Mouse (Mus musculus): ENCODE results near the gene Lzts2.

The Lzts2 gene

DNA sequence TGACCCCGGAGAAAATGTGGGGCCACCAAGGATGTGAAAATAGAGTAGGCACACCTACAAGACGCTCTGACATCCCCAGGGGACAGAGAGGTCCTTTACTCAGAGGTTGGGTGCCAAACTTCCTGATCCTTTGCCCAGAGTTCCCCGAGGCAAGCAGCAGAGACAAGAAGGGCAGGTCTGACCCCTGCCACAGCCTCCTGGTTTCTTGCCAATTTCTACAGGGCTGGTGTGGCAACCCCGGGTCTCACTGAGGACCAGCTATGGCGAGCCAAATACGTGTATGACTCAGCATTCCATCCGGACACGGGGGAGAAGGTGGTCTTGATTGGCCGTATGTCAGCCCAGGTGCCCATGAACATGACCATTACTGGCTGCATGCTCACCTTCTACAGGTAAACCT is 35.3 kb downstream of the Lzts2 start:
- no peak for DNase-seq (ENCODE audit: low spot score)

GRCm38 (mm10) chr19:45053451-45053850 is 39.2 kb downstream of the Lzts2 start:
- DNase-seq (ENCODE audit: low spot score): no peak

DNA sequence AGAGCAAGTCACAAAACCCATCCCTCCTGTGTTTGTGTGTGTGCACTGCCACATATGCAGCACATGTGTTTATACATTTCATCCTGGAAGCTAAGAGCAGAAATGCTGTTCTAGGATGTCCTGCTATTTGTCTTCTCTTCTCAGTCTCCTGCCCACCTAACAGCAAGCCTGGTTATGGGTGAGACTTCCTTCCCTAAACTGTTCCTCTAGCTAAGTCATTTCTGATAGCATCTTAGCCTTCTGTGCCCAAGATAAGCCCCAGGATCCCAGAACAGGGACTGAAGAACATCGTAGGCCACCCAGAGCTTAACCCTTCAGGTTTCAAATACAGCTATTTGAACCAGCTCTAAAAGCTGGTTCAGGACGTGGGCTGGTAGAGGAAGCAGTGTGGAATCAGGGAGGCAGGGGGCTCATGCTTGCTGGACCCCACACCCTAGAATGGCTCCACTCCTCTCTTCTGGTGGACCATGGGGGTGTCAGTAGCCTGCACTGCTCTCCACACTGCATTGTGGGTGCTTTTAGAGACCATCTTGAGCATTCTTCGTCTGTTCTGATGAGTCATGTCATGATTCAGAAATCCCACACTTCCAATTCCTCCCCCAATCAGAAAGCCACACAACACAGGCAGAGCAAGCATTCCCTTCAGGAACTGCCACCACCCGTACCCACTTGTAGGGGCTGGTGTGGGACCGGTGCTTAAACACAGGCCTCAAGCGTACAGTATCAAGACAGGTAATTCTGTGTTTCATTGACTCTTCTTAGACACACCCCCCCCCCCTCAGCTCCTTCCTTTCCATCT is 40.9 kb downstream of the Lzts2 start:
- no peak for DNase-seq (ENCODE audit: low spot score)

GRCm38 (mm10) chr19:45056364-45056763 is 42.1 kb downstream of the Lzts2 start:
- DNase-seq (ENCODE audit: low spot score): no peak

DNA sequence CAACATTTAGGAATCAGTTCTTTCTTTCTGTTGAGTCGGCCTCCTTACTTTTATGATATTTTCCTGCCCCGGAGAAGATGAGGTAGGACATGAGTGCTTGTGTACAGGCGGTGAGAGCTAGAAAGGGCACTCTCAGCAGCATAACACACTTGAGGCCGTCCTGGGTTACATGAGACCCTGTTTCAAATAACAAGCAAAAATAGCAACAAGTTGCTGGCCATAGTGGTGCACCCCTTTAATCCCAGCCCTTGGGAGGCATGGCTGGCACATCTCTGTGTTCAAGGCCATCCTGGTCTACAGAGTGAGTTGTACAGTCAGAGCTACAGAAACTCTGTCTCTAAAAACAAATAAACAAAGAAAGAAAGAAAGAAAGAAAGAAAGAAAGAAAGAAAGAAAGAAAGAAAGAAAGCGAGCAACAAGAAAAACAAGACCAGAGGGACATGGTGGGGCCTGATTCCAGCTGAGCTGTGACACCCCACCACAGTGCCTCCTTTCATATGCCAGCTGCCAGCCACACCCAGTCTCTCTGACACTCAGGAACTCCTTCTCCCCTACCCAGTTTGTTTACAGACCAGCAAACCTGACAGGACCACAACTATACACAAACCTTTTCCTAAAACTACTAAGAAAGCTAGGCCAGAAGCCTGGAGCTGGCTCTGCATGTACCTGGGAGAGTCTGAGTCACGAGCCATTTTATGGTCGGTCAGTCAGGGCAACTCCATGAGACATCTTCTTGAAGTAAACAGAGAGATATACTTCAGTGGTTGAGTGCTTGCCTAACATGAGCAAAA is 42.9 kb downstream of the Lzts2 start:
- no peak for DNase-seq (ENCODE audit: low spot score)

- no peak for DNase-seq (ENCODE audit: low spot score)
Observed at GRCm38 (mm10) chr19:45057724-45058112, 43.5 kb downstream of the Lzts2 start.

DNA sequence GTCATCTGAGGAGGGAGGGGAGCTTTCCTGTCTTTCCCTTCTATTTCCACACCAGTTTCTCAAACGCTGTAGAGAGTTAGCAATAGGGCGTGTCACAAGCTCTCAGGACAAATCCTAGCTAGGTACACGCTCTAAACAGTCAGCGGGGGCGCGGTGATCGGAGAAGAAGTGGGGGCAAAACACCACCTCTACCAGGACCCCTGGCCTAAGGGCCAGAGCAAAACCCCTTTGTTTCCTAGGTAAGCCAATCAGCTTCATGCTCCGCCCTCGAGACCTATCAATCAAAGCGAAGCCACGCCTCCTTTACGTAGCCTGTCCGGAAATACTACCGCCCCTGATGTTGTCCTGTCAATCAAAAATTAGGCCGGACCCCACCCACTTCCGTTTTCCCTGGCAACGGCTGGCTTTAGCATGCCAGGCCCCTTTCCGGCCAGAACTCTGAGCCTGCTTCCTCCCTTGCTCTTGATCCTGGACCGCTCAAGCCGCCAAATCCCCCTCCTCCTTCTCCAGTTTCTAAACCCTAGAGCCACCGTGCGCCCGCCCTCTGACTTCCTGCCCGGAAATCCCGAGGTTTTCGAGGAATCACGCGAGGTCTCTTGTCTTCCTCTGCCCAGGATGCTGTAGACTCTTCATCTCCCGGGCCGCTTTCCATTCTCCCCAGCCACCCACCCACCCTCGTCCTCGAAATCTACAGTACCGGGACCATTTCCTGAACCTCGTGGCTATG is 44.1 kb downstream of the Lzts2 start:
- DNase-seq (ENCODE audit: low spot score): peak; percentile 89

DNA sequence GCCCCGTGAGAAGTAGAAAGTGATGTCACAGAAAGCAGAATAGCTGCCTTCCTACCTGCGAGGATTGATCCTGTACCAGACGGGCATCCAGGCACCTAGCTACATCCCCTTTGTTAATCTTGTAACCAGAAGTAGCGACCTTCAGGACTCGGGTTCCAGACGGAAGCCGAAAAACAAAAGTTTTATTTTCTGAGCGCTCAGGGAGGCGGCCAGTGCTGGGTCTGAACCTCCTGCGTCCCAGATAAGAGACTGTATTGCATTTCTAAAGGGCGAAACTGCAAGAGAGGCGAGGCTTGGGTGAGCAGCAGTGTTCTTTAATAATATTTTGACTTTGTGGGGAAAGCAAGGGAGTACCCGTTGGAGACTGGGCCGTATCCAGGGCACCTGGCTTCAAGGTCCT is 44.6 kb downstream of the Lzts2 start:
- DNase-seq (ENCODE audit: low spot score): no peak

- DNase-seq (ENCODE audit: low spot score): no peak
Observed at GRCm38 (mm10) chr19:45063565-45064292, 49.5 kb downstream of the Lzts2 start.

GRCm38 (mm10) chr19:45065226-45065625 is 51.0 kb downstream of the Lzts2 start:
- DNase-seq (ENCODE audit: low spot score): no peak

GRCm38 (mm10) chr19:45067170-45067569 is 53.0 kb downstream of the Lzts2 start:
- no peak for DNase-seq (ENCODE audit: low spot score)

DNA sequence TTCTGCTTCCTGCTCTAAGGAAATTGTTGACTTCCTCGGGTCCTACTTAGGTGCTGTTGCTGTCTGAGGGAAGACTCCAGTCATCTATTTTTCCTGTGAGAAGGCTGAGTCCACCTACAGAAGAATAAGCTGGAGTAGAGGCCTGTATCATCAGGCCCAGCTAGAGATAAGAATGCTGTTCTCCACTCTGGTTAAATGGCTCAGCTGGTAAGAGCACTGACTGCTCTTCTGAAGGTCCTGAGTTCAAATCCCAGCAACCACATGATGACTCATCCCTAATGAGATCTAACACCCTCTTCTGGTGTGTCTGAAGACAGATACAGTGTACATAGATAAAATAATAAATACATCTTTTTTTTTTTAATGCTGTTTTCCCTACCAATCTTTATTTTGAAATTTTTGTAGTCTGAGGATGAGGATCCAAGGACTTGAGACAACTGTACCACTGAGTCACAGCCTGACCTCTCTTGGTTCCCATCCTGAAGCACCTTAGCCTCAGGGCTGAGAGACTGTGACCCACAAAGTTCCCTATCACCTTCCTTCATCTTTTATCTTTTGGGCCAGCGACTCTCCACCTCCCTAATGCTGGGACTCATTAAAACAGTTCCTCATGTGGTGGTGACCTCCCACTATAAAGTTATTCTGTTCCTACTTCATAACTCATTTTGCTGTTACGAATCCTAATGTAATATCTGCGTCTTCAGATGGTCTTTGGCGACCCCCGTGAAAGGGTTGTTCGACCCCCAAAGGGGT is 53.7 kb downstream of the Lzts2 start:
- DNase-seq (ENCODE audit: low spot score): no peak

GRCm38 (mm10) chr19:45073871-45074542 is 59.8 kb downstream of the Lzts2 start:
- DNase-seq (ENCODE audit: low spot score): no peak

DNA sequence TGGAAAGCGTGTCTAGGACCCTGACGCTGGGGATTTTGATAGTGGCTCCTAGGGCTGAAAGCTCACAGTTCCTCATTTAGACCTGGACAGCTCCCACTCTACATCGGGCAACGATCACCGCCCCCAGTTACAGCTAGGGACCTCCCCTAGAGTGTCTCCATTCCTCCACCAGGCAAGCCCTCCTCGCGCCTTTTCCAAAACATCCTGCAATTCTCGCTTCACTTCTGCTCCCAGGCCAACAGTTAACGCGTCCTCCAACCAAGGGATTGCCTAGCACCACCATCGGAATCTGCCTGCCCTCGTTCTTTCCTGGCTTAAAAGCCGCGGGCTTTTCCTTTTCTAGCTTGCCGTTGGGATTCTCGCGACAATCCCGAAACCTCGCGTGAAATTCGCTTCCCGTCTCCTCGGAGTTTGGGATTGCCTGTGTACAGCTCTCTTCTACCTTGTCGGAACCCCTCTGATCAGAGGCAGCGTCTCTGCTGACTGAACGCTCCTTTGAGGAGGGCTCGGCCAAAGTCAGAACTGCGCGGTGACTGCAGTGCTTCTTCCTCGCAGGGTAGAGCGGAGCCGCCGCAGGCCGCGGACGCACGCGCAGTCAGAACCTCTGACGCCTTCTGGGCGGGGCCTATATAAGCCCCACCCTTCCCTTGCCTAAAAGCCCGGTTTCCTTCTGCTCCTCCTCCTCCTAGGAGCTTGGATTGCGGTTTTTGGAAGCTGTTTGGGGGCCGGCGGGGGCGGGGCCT is 60.5 kb downstream of the Lzts2 start, which contains the start of gene Kazald1:
Gene Kazald1, plus strand, starts transcription at position 662 of the 743 bp plus-strand sequence.
- peak; percentile 87 for DNase-seq (ENCODE audit: low spot score)

GRCm38 (mm10) chr19:45075323-45076035 is 61.3 kb downstream of the Lzts2 start:
- DNase-seq (ENCODE audit: low spot score): no peak

DNA sequence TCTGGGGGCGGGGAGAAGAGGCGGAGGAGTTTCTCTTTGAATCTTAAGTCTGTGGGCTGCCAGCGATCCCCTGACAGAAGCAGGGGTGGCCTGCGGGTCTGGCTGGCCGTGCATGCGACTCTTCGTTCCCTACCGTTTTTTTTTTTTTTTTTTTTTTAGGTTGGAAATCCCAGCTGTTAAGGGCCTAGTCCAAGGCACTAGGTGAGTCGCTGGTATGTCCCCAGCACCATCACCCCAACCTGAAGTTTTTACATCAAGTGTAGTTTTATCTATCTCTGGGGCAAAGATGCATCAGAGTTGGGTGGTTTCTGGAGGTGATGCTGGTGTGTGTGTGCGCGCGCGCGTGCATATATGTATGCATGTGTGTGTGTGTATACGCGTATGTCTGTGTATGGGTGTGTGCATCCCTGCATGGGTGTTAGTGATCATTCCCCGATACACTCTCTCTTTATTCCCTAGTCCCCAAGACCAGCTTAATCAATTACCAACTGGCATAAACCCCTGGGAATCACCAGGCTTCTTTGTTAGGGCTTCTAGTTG is 61.9 kb downstream of the Lzts2 start:
- DNase-seq (ENCODE audit: low spot score): no peak

Measured in left cerebral cortex, adult 11 months (tissue).